Mouse (Mus musculus): Measurements from ENCODE around the gene AC170998.1. TPM values are rescaled to one million over a fixed set of nuclear protein-coding genes. Genes with fewer than 3 reads are reported as not detected.
"Not testable (repeated sequence)": the region's sequence is repeated elsewhere in the genome, so short reads cannot be mapped to it uniquely, and the experiment has no call there.

The AC170998.1 gene
- polyA plus RNA-seq, 1 experiment from 2014 or later, result 2.7 TPM

DNA sequence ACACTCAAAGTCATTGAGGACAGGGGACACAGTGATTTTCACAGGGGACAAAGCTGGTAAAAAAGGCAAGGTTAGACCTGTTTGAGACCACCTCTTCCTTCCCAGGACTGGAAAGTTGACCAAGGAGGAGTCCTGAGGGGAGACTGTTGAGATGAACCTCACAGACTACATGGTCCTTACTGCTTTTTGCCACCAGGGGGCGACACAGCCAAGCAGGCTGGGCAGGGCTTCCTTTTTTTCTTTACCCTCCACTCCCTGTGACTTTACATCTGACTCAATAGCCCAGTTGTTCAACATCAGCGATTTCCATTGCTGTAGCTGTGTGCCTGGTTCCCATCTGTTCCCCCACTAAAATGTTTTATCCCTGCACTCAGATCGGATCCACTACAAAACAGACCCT lies 36.0 kb downstream of the AC170998.1 start:
- Histone ChIP-seq H3K27me3 (ENCODE audit: control insufficient read depth, insufficient read depth, low read depth, low read length) (no peaks in the 10 kb centered on the region), H3K36me3 (ENCODE audit: control insufficient read depth, insufficient read depth, low read length) (no peaks in the 10 kb centered on the region), H3K4me3 (ENCODE audit: low read length) (no peak overlapping the region), H3K4me1 (replicated peaks; ENCODE audit: control insufficient read depth, insufficient read depth, low read length) (no peaks in the 10 kb centered on the region), H3K9ac (ENCODE audit: low read length) (no peak overlapping the region), H3K4me2 (ENCODE audit: low read depth, low read length) (no peak overlapping the region), H3K27ac (ENCODE audit: low read length) (no peak overlapping the region), H3K9me3 (ENCODE audit: control insufficient read depth, low read length) (no peaks in the 10 kb centered on the region)
- no peak for ATAC-seq (ENCODE audit: low read depth)
- WGBS, result 12% methylated on average over 3 of the region's 3 CpGs

DNA sequence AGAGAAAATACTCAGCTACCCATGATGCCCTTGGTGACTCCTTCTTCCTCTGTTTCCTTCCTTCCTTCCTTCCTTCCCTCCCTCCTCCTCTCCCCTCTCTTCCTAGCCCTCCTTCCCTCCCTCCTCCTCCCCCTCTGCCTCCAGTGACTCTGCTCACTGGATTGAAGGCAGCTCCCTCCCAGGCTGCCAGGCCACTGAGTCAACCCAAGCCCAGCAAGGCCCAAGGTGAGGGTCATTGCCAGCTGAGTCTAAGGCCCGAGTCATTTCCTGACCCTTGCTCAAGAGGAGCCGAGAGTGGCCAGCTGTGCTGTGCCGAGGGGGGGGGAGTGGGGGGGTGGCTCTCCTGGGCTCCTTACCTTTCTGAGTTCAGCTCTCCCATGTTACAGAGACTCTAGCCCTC lies 40.3 kb downstream of the AC170998.1 start:
- Histone ChIP-seq H3K27me3 (ENCODE audit: control insufficient read depth, insufficient read depth, low read depth, low read length) (peaks cover 16% of the 10 kb centered on the region), H3K27ac (ENCODE audit: low read length) (no peak overlapping the region), H3K36me3 (ENCODE audit: control insufficient read depth, insufficient read depth, low read length) (no peaks in the 10 kb centered on the region), H3K9ac (ENCODE audit: low read length) (no peak overlapping the region), H3K4me2 (ENCODE audit: low read depth, low read length) (no peak overlapping the region), H3K9me3 (ENCODE audit: control insufficient read depth, low read length) (no peaks in the 10 kb centered on the region), H3K4me1 (replicated peaks; ENCODE audit: control insufficient read depth, insufficient read depth, low read length) (peaks cover 10% of the 10 kb centered on the region), H3K4me3 (ENCODE audit: low read length) (no peak overlapping the region)
- WGBS, result 37% methylated on average over 3 of the region's 3 CpGs
- ATAC-seq (ENCODE audit: low read depth), result no peak

DNA sequence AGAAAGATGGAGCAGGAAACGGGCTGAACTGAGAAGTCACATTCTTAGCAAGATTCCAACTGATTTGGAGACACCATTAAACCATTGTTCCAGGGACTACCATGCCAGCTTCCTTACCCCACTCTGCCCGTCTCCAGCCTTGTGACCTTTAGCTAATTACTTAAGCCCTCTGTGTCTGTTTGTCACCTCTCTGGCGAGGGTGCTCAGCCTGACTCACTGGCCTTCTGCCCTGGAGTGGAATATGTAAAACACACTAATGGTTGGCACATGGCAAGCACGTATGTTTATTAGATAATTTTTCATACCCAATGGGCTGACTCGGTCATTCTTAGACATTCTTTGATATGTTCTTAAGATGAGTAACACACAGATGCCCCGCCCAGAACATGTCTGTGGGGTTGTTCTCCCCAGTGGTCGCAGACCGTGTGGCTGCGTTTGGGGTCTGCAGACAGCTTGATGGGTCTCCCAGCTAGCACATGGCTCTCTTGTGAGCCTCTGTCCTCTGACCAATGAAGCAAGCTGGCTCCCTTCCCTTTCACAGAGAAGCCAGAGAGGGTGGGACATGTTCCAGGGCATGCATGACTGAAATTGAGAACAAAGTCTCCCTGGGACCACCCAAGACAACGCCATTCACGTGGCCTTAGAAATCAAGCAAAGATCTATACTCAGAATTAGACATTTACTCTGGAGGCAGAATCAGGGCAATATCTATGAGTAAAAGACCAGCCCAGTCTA lies 41.1 kb downstream of the AC170998.1 start:
- peaks cover 16% of the 10 kb centered on the region for H3K27me3 ChIP-seq (ENCODE audit: control insufficient read depth, insufficient read depth, low read depth, low read length)
- 71% methylated on average over 11 of the region's 11 CpGs for WGBS
- ATAC-seq (ENCODE audit: low read depth), result no peak

DNA sequence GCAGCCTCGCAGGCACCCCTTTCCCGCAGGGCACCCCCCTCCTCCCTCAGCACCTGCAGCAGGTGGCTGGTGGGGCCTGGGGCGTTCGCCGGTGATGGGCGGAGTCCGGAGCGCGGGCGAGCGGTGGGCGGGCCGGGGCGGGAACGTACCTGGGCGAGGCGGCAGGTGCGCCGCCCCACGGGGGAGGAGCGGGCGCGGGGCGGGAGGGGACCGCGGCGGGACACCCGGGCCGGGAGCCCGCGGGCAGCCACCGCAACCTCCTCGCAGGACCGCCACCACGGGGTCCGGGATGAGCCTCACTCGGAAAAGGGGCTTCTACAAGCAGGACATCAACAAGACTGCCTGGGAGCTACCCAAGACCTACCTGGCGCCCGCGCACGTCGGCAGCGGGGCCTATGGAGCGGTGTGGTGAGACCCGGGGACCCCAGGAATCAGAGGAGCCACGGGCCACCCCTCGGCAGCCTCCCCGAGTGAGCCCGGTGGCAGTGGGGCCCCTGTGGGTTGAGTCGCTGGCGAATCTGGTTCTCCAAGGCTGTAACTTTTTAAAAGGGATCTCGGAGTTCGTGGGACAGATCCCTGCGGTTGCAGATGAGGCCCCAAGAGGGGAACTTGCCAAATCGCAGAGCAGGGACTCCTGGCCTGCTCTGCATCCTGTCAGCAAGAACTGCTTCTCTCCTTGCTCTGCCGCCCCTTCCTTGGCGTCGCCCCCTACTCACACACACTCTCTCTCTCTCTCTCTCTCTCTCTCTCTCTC lies 43.4 kb downstream of the AC170998.1 start, which contains the start of gene Mapk13:
Gene Mapk13, plus strand, starts transcription at position 177 of the 754 bp plus-strand sequence.
- Histone ChIP-seq H3K36me3 (ENCODE audit: control insufficient read depth, insufficient read depth, low read length) (no peaks in the 10 kb centered on the region), H3K27ac (ENCODE audit: low read length) (peak within 1 kb of the TSS; percentile 57), H3K9ac (ENCODE audit: low read length) (peak within 1 kb of the TSS; percentile 76), H3K9me3 (ENCODE audit: control insufficient read depth, low read length) (peaks cover 2% of the 10 kb centered on the region; the same call in 1 of the 2 replicates), H3K4me1 (replicated peaks; ENCODE audit: control insufficient read depth, insufficient read depth, low read length) (peaks cover 10% of the 10 kb centered on the region), H3K4me3 (ENCODE audit: low read length) (peak within 1 kb of the TSS; percentile 61), H3K4me2 (ENCODE audit: low read depth, low read length) (peak within 1 kb of the TSS; percentile 71), H3K27me3 (ENCODE audit: control insufficient read depth, insufficient read depth, low read depth, low read length) (peaks cover 16% of the 10 kb centered on the region)
- under 1% methylated on average over 50 of the region's 58 CpGs for WGBS
- peak; percentile 74 for ATAC-seq (ENCODE audit: low read depth)

More for the DNA sequence above, 41.1 kb downstream of the AC170998.1 start:
- Histone ChIP-seq H3K27ac (ENCODE audit: low read length) (no peak overlapping the region), H3K4me3 (ENCODE audit: low read length) (no peak overlapping the region), H3K9me3 (ENCODE audit: control insufficient read depth, low read length) (no peaks in the 10 kb centered on the region), H3K4me2 (ENCODE audit: low read depth, low read length) (no peak overlapping the region), H3K4me1 (replicated peaks; ENCODE audit: control insufficient read depth, insufficient read depth, low read length) (peaks cover 10% of the 10 kb centered on the region), H3K9ac (ENCODE audit: low read length) (no peak overlapping the region), H3K36me3 (ENCODE audit: control insufficient read depth, insufficient read depth, low read length) (no peaks in the 10 kb centered on the region)

DNA sequence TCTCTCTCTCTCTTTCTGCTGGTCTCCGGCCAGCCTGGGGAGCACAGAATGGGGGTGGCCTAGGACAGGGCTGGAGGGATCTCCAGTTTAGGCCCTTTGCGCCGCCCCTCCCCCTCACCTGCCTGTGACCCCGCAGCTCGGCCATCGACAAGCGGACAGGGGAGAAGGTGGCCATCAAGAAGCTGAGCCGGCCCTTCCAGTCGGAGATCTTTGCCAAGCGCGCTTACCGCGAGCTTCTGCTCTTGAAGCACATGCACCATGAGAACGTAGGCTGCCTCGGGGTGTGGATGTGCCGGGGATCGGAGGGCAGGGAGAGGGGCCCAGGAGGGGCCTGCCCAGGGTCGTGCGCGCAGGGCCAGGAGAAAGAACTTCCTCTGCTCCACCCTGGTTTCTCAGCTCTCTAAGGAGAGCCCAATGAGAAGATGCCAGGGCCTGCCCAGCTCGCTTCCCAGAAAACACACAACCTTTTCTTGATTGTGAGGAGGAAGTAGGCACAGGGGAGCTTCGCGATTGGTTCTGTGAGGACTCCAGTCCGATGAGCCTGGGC lies 44.1 kb downstream of the AC170998.1 start:
- 3% methylated on average over 24 of the region's 24 CpGs for WGBS
- peak overlapping the region; percentile 57; the same call in 1 of the 2 replicates for H3K27ac ChIP-seq (ENCODE audit: low read length)
- H3K4me2 ChIP-seq (ENCODE audit: low read depth, low read length), result peak overlapping the region; percentile 71
- ATAC-seq (ENCODE audit: low read depth), result peak; percentile 45
- peaks cover 16% of the 10 kb centered on the region for H3K27me3 ChIP-seq (ENCODE audit: control insufficient read depth, insufficient read depth, low read depth, low read length)
- peaks cover 10% of the 10 kb centered on the region for H3K4me1 ChIP-seq (replicated peaks; ENCODE audit: control insufficient read depth, insufficient read depth, low read length)
- peaks cover 2% of the 10 kb centered on the region; the same call in 1 of the 2 replicates for H3K9me3 ChIP-seq (ENCODE audit: control insufficient read depth, low read length)
- no peaks in the 10 kb centered on the region for H3K36me3 ChIP-seq (ENCODE audit: control insufficient read depth, insufficient read depth, low read length)
- peak overlapping the region; percentile 76 for H3K9ac ChIP-seq (ENCODE audit: low read length)
- peak overlapping the region; percentile 61 for H3K4me3 ChIP-seq (ENCODE audit: low read length)

DNA sequence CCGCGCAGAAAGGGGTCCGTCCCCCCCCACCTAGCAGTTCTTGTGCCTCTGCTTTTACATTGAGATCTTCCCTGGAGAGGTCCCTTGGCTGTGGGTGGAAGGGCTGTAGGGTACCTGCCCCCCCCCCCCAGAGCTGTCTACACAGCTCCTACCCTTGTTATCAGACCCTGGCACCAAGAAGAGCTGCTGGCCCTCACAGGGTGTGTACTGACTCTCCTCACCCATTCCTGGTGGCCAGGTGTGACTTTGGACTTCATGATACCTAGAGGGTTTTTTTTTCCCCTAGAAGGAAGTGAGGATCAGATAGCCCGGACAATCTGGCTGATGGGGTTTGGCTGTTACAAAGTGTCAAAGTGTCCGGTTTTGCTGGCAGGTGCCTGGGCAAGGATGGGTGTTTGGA lies 45.4 kb downstream of the AC170998.1 start:
- H3K9me3 ChIP-seq (ENCODE audit: control insufficient read depth, low read length), result peaks cover 2% of the 10 kb centered on the region; the same call in 1 of the 2 replicates
- no peak overlapping the region for H3K9ac ChIP-seq (ENCODE audit: low read length)
- H3K36me3 ChIP-seq (ENCODE audit: control insufficient read depth, insufficient read depth, low read length), result no peaks in the 10 kb centered on the region; the same call in 1 of the 2 replicates
- H3K4me2 ChIP-seq (ENCODE audit: low read depth, low read length), result no peak overlapping the region
- no peak overlapping the region for H3K4me3 ChIP-seq (ENCODE audit: low read length)
- H3K27ac ChIP-seq (ENCODE audit: low read length), result no peak overlapping the region
- ATAC-seq (ENCODE audit: low read depth), result no peak
- peaks cover 10% of the 10 kb centered on the region for H3K4me1 ChIP-seq (replicated peaks; ENCODE audit: control insufficient read depth, insufficient read depth, low read length)
- peaks cover 16% of the 10 kb centered on the region for H3K27me3 ChIP-seq (ENCODE audit: control insufficient read depth, insufficient read depth, low read depth, low read length)
- 83% methylated on average over 5 of the region's 5 CpGs for WGBS

DNA sequence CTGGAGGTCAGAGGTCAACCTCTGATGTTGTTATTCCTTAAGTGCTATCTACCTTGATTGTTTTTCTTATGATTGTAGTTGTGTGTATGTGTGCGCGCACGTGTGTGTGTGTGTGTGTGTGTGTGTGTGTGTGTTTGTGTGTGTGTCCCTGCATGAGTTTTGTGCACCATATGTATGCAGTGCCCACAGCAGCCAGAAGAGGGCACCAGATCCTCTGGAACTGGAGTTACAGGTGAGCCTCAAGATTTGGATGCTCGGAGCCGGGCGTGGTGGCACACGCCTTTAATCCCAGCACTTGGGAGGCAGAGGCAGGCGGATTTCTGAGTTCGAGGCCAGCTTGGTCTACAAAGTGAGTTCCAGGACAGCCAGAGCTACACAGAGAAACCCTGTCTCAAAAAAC lies 48.4 kb downstream of the AC170998.1 start:
- H3K9ac ChIP-seq (ENCODE audit: low read length); H3K27ac ChIP-seq (ENCODE audit: low read length); ATAC-seq (ENCODE audit: low read depth); H3K27me3 ChIP-seq (ENCODE audit: control insufficient read depth, insufficient read depth, low read depth, low read length); H3K4me1 ChIP-seq (replicated peaks; ENCODE audit: control insufficient read depth, insufficient read depth, low read length); H3K36me3 ChIP-seq (ENCODE audit: control insufficient read depth, insufficient read depth, low read length); H3K9me3 ChIP-seq (ENCODE audit: control insufficient read depth, low read length); H3K4me3 ChIP-seq (ENCODE audit: low read length); H3K4me2 ChIP-seq (ENCODE audit: low read depth, low read length): not testable (repeated sequence)
- WGBS, result 95% methylated on average over 8 of the region's 9 CpGs

DNA sequence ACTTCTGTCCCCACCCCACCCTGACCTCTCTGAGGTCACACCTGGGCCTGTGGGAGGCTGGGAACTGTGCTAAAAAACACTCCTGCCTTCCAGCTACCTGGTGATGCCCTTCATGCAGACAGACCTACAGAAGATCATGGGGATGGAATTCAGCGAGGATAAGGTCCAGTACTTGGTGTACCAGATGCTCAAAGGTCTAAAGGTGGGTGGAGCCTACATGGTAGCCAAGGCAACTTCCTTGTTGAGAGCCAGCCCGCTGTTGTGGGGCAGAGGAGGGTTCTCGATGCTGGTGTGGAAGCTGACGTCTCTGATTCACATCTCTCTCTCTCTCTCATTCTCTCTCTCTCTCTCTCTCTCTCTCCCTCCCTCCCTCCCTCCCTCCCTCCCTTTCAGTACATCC lies 49.3 kb downstream of the AC170998.1 start:
- H3K36me3 ChIP-seq (ENCODE audit: control insufficient read depth, insufficient read depth, low read length), result no peaks in the 10 kb centered on the region; the same call in 1 of the 2 replicates

More for the DNA sequence above, 49.3 kb downstream of the AC170998.1 start:
- Histone ChIP-seq H3K4me1 (replicated peaks; ENCODE audit: control insufficient read depth, insufficient read depth, low read length) (peaks cover 5% of the 10 kb centered on the region; the same call in 1 of the 2 replicates), H3K9me3 (ENCODE audit: control insufficient read depth, low read length) (peaks cover 2% of the 10 kb centered on the region; the same call in 1 of the 2 replicates), H3K9ac (ENCODE audit: low read length) (no peak overlapping the region), H3K27ac (ENCODE audit: low read length) (no peak overlapping the region), H3K4me2 (ENCODE audit: low read depth, low read length) (no peak overlapping the region), H3K27me3 (ENCODE audit: control insufficient read depth, insufficient read depth, low read depth, low read length) (peaks cover 2% of the 10 kb centered on the region; the same call in 1 of the 2 replicates), H3K4me3 (ENCODE audit: low read length) (no peak overlapping the region)
- ATAC-seq (ENCODE audit: low read depth), result no peak
- WGBS, result 77% methylated on average over 4 of the region's 4 CpGs

Measured in lung, embryonic 16.5 days (tissue).